Mouse (Mus musculus): ENCODE measurements around the gene Myo9b. TPM values are rescaled to one million over a fixed set of nuclear protein-coding genes. Genes with fewer than 3 reads are reported as not detected.
"Not testable (repeated sequence)": the region's sequence is repeated elsewhere in the genome, so short reads cannot be mapped to it uniquely, and the experiment has no call there.

Myo9b gene
- polyA plus RNA-seq, 1 experiment from 2014 or later, result 16.9 TPM

- ATAC-seq (ENCODE audit: low FRiP score) (no peak), DNase-seq (ENCODE audit: low spot score) (no peak)
Measured at GRCm38 (mm10) chr8:71273151-71273510, 617 bp downstream of the Myo9b start.

GRCm38 (mm10) chr8:71274478-71274877 lies 2.0 kb downstream of the Myo9b start:
- 0 out of 2 replicates have a peak overlapping the region, but pooled peaks have one; percentile 63 for H3K9ac ChIP-seq
- no peaks in the 10 kb centered on the region for H3K9me3 ChIP-seq (ENCODE audit: control insufficient read depth, low read length)
- H3K27me3 ChIP-seq (ENCODE audit: control insufficient read depth, insufficient read depth, low read length), result no peaks in the 10 kb centered on the region
- H3K4me1 ChIP-seq (replicated peaks; ENCODE audit: control insufficient read depth, insufficient read depth, low read length), result peaks cover 21% of the 10 kb centered on the region
- no peak for DNase-seq (ENCODE audit: low spot score)
- no peak overlapping the region for H3K4me3 ChIP-seq (replicated peaks; ENCODE audit: low read length)
- no peak overlapping the region for H3K4me2 ChIP-seq (replicated peaks)
- no peak overlapping the region for H3K27ac ChIP-seq
- H3K36me3 ChIP-seq (replicated peaks; ENCODE audit: control insufficient read depth, insufficient read depth), result no peaks in the 10 kb centered on the region
- no peak for ATAC-seq (ENCODE audit: low FRiP score)

More at GRCm38 (mm10) chr8:71273151-71273510, 617 bp downstream of the Myo9b start:
- Histone ChIP-seq H3K9me3 (ENCODE audit: control insufficient read depth, low read length) (no peaks in the 10 kb centered on the region), H3K27ac (peak overlapping the region; percentile 75), H3K4me2 (replicated peaks) (peak overlapping the region; percentile 72), H3K4me3 (replicated peaks; ENCODE audit: low read length) (peak overlapping the region; percentile 76), H3K27me3 (ENCODE audit: control insufficient read depth, insufficient read depth, low read length) (no peaks in the 10 kb centered on the region), H3K9ac (peak overlapping the region; percentile 63), H3K36me3 (replicated peaks; ENCODE audit: control insufficient read depth, insufficient read depth) (no peaks in the 10 kb centered on the region), H3K4me1 (replicated peaks; ENCODE audit: control insufficient read depth, insufficient read depth, low read length) (peaks cover 21% of the 10 kb centered on the region)
- under 1% methylated on average over 14 of the region's 14 CpGs for WGBS

GRCm38 (mm10) chr8:71276166-71276565 lies 3.7 kb downstream of the Myo9b start:
- DNase-seq (ENCODE audit: low spot score), result no peak
- Histone ChIP-seq H3K9me3 (ENCODE audit: control insufficient read depth, low read length) (no peaks in the 10 kb centered on the region), H3K36me3 (replicated peaks; ENCODE audit: control insufficient read depth, insufficient read depth) (no peaks in the 10 kb centered on the region), H3K9ac (no peak overlapping the region), H3K4me3 (replicated peaks; ENCODE audit: low read length) (no peak overlapping the region), H3K27ac (no peak overlapping the region), H3K27me3 (ENCODE audit: control insufficient read depth, insufficient read depth, low read length) (no peaks in the 10 kb centered on the region), H3K4me1 (replicated peaks; ENCODE audit: control insufficient read depth, insufficient read depth, low read length) (peaks cover 21% of the 10 kb centered on the region), H3K4me2 (replicated peaks) (no peak overlapping the region)
- no peak for ATAC-seq (ENCODE audit: low FRiP score)
- 83% methylated on average over 3 of the region's 3 CpGs for WGBS

- not testable (repeated sequence) for H3K27me3 ChIP-seq (ENCODE audit: control insufficient read depth, insufficient read depth, low read length); DNase-seq (ENCODE audit: low spot score); H3K4me1 ChIP-seq (replicated peaks; ENCODE audit: control insufficient read depth, insufficient read depth, low read length); ATAC-seq (ENCODE audit: low FRiP score); H3K4me3 ChIP-seq (replicated peaks; ENCODE audit: low read length); H3K27ac ChIP-seq; H3K36me3 ChIP-seq (replicated peaks; ENCODE audit: control insufficient read depth, insufficient read depth); H3K9me3 ChIP-seq (ENCODE audit: control insufficient read depth, low read length); H3K9ac ChIP-seq; H3K4me2 ChIP-seq (replicated peaks)
- 94% methylated on average over 1 of the region's 1 CpGs for WGBS
Measured at GRCm38 (mm10) chr8:71279409-71279808, 6.9 kb downstream of the Myo9b start.

- H3K4me3 ChIP-seq (replicated peaks; ENCODE audit: low read length); ATAC-seq (ENCODE audit: low FRiP score); DNase-seq (ENCODE audit: low spot score); H3K9ac ChIP-seq; H3K27ac ChIP-seq; H3K36me3 ChIP-seq (replicated peaks; ENCODE audit: control insufficient read depth, insufficient read depth); H3K4me2 ChIP-seq (replicated peaks); H3K27me3 ChIP-seq (ENCODE audit: control insufficient read depth, insufficient read depth, low read length); H3K9me3 ChIP-seq (ENCODE audit: control insufficient read depth, low read length); H3K4me1 ChIP-seq (replicated peaks; ENCODE audit: control insufficient read depth, insufficient read depth, low read length): not testable (repeated sequence)
- 100% methylated on average over 1 of the region's 1 CpGs for WGBS
Measured at GRCm38 (mm10) chr8:71281731-71282130, 9.2 kb downstream of the Myo9b start.

GRCm38 (mm10) chr8:71282621-71283020 lies 10.1 kb downstream of the Myo9b start:
- no peaks in the 10 kb centered on the region for H3K36me3 ChIP-seq (replicated peaks; ENCODE audit: control insufficient read depth, insufficient read depth)
- DNase-seq (ENCODE audit: low spot score), result no peak
- H3K27ac ChIP-seq, result no peak overlapping the region
- H3K9me3 ChIP-seq (ENCODE audit: control insufficient read depth, low read length), result no peaks in the 10 kb centered on the region
- no peak for ATAC-seq (ENCODE audit: low FRiP score)
- H3K27me3 ChIP-seq (ENCODE audit: control insufficient read depth, insufficient read depth, low read length), result no peaks in the 10 kb centered on the region
- H3K9ac ChIP-seq, result no peak overlapping the region
- H3K4me3 ChIP-seq (replicated peaks; ENCODE audit: low read length), result no peak overlapping the region
- no peaks in the 10 kb centered on the region for H3K4me1 ChIP-seq (replicated peaks; ENCODE audit: control insufficient read depth, insufficient read depth, low read length)
- 89% methylated on average over 5 of the region's 5 CpGs for WGBS
- H3K4me2 ChIP-seq (replicated peaks), result no peak overlapping the region

- not testable (repeated sequence) for H3K9me3 ChIP-seq (ENCODE audit: control insufficient read depth, low read length); H3K4me3 ChIP-seq (replicated peaks; ENCODE audit: low read length); H3K27ac ChIP-seq; ATAC-seq (ENCODE audit: low FRiP score); H3K9ac ChIP-seq; H3K4me1 ChIP-seq (replicated peaks; ENCODE audit: control insufficient read depth, insufficient read depth, low read length); DNase-seq (ENCODE audit: low spot score); H3K27me3 ChIP-seq (ENCODE audit: control insufficient read depth, insufficient read depth, low read length); H3K4me2 ChIP-seq (replicated peaks)
- WGBS, result 83% methylated on average over 2 of the region's 2 CpGs
- peaks cover 23% of the 10 kb centered on the region for H3K36me3 ChIP-seq (replicated peaks; ENCODE audit: control insufficient read depth, insufficient read depth)
Measured at GRCm38 (mm10) chr8:71286223-71286622, 13.7 kb downstream of the Myo9b start.

GRCm38 (mm10) chr8:71288441-71288949 lies 16.0 kb downstream of the Myo9b start:
- Histone ChIP-seq H3K36me3 (replicated peaks; ENCODE audit: control insufficient read depth, insufficient read depth) (peaks cover 31% of the 10 kb centered on the region), H3K4me3 (replicated peaks; ENCODE audit: low read length) (no peak overlapping the region), H3K4me2 (replicated peaks) (no peak overlapping the region), H3K27me3 (ENCODE audit: control insufficient read depth, insufficient read depth, low read length) (no peaks in the 10 kb centered on the region), H3K9me3 (ENCODE audit: control insufficient read depth, low read length) (no peaks in the 10 kb centered on the region), H3K9ac (no peak overlapping the region), H3K27ac (no peak overlapping the region), H3K4me1 (replicated peaks; ENCODE audit: control insufficient read depth, insufficient read depth, low read length) (no peaks in the 10 kb centered on the region)
- 59% methylated on average over 3 of the region's 3 CpGs for WGBS
- ATAC-seq (ENCODE audit: low FRiP score) (no peak), DNase-seq (ENCODE audit: low spot score) (no peak)

- Histone ChIP-seq H3K27ac (no peak overlapping the region), H3K4me2 (replicated peaks) (no peak overlapping the region), H3K4me1 (replicated peaks; ENCODE audit: control insufficient read depth, insufficient read depth, low read length) (no peaks in the 10 kb centered on the region), H3K27me3 (ENCODE audit: control insufficient read depth, insufficient read depth, low read length) (no peaks in the 10 kb centered on the region), H3K9me3 (ENCODE audit: control insufficient read depth, low read length) (no peaks in the 10 kb centered on the region), H3K4me3 (replicated peaks; ENCODE audit: low read length) (no peak overlapping the region), H3K9ac (no peak overlapping the region), H3K36me3 (replicated peaks; ENCODE audit: control insufficient read depth, insufficient read depth) (peaks cover 31% of the 10 kb centered on the region)
- DNase-seq (ENCODE audit: low spot score) (no peak), ATAC-seq (ENCODE audit: low FRiP score) (no peak)
- WGBS, result 87% methylated on average over 7 of the region's 7 CpGs
Measured at GRCm38 (mm10) chr8:71289098-71289497, 16.6 kb downstream of the Myo9b start.

- Histone ChIP-seq H3K4me3 (replicated peaks; ENCODE audit: low read length) (no peak overlapping the region), H3K9ac (no peak overlapping the region), H3K27me3 (ENCODE audit: control insufficient read depth, insufficient read depth, low read length) (no peaks in the 10 kb centered on the region), H3K4me2 (replicated peaks) (no peak overlapping the region), H3K9me3 (ENCODE audit: control insufficient read depth, low read length) (no peaks in the 10 kb centered on the region), H3K27ac (no peak overlapping the region), H3K4me1 (replicated peaks; ENCODE audit: control insufficient read depth, insufficient read depth, low read length) (no peaks in the 10 kb centered on the region), H3K36me3 (replicated peaks; ENCODE audit: control insufficient read depth, insufficient read depth) (peaks cover 36% of the 10 kb centered on the region)
- DNase-seq (ENCODE audit: low spot score) (no peak), ATAC-seq (ENCODE audit: low FRiP score) (no peak)
- WGBS, result 96% methylated on average over 21 of the region's 21 CpGs
Measured at GRCm38 (mm10) chr8:71290211-71290610, 17.7 kb downstream of the Myo9b start.

All from hindbrain, embryonic 14.5 days (tissue).